Mouse (Mus musculus): ENCODE data around the gene Vsir. TPM values are rescaled to one million over a fixed set of nuclear protein-coding genes. Genes with fewer than 3 reads are reported as not detected.

Vsir gene
- polyA plus RNA-seq, 1 experiment from 2014 or later = 7.2 TPM

- H3K9ac ChIP-seq = no peak overlapping the region
Measured at GRCm38 (mm10) chr10:60373543-60373936, 26.9 kb downstream of the Vsir start.

GRCm38 (mm10) chr10:60373937-60374578 is 27.4 kb downstream of the Vsir start:
- no peaks in the 10 kb centered on the region for H3K27me3 ChIP-seq (replicated peaks)
- no peak overlapping the region for H3K4me3 ChIP-seq (replicated peaks)
- 0 out of 2 replicates have a peak, but pooled peaks have one; percentile 56 for ATAC-seq
- no peak overlapping the region for H3K9ac ChIP-seq
- no peak overlapping the region for H3K27ac ChIP-seq
- no peaks in the 10 kb centered on the region for H3K36me3 ChIP-seq
- H3K4me1 ChIP-seq (replicated peaks) = peaks cover 4% of the 10 kb centered on the region; the same call in 1 of the 2 replicates
- no peak overlapping the region for H3K4me2 ChIP-seq (replicated peaks)
- H3K9me3 ChIP-seq = no peaks in the 10 kb centered on the region
- 51% methylated on average over 8 of the region's 8 CpGs for WGBS

More at GRCm38 (mm10) chr10:60373543-60373936, 26.9 kb downstream of the Vsir start:
- H3K27me3 ChIP-seq (replicated peaks) = no peaks in the 10 kb centered on the region
- no peak overlapping the region for H3K4me2 ChIP-seq (replicated peaks)
- no peaks in the 10 kb centered on the region for H3K9me3 ChIP-seq
- ATAC-seq = no peak
- H3K27ac ChIP-seq = no peak overlapping the region
- H3K4me3 ChIP-seq (replicated peaks) = no peak overlapping the region
- H3K36me3 ChIP-seq = no peaks in the 10 kb centered on the region
- peaks cover 4% of the 10 kb centered on the region; the same call in 1 of the 2 replicates for H3K4me1 ChIP-seq (replicated peaks)
- WGBS = 42% methylated on average over 6 of the region's 6 CpGs

- 89% methylated on average over 16 of the region's 16 CpGs for WGBS
- no peak for ATAC-seq
- no peak overlapping the region for H3K27ac ChIP-seq
Measured at GRCm38 (mm10) chr10:60376704-60377103, 30.1 kb downstream of the Vsir start.

GRCm38 (mm10) chr10:60379419-60379957 is 32.8 kb downstream of the Vsir start:
- Histone ChIP-seq H3K36me3 (no peaks in the 10 kb centered on the region), H3K9me3 (no peaks in the 10 kb centered on the region), H3K4me1 (replicated peaks) (peaks cover 7% of the 10 kb centered on the region; the same call in 1 of the 2 replicates), H3K9ac (no peak overlapping the region), H3K4me2 (replicated peaks) (no peak overlapping the region), H3K27ac (no peak overlapping the region), H3K27me3 (replicated peaks) (no peaks in the 10 kb centered on the region), H3K4me3 (replicated peaks) (no peak overlapping the region)
- 67% methylated on average over 9 of the region's 9 CpGs for WGBS
- ATAC-seq = no peak

More at GRCm38 (mm10) chr10:60376704-60377103, 30.1 kb downstream of the Vsir start:
- Histone ChIP-seq H3K4me2 (replicated peaks) (no peak overlapping the region), H3K36me3 (no peaks in the 10 kb centered on the region), H3K4me3 (replicated peaks) (no peak overlapping the region), H3K27me3 (replicated peaks) (no peaks in the 10 kb centered on the region), H3K4me1 (replicated peaks) (peaks cover 12% of the 10 kb centered on the region; the same call in 1 of the 2 replicates), H3K9me3 (no peaks in the 10 kb centered on the region), H3K9ac (no peak overlapping the region)

- H3K4me3 ChIP-seq (replicated peaks) = no peak overlapping the region
- no peak overlapping the region for H3K9ac ChIP-seq
- ATAC-seq = no peak
- no peak overlapping the region for H3K4me2 ChIP-seq (replicated peaks)
- no peaks in the 10 kb centered on the region for H3K9me3 ChIP-seq
- peaks cover 7% of the 10 kb centered on the region; the same call in 1 of the 2 replicates for H3K4me1 ChIP-seq (replicated peaks)
- 67% methylated on average over 3 of the region's 3 CpGs for WGBS
- H3K27ac ChIP-seq = no peak overlapping the region
- H3K27me3 ChIP-seq (replicated peaks) = no peaks in the 10 kb centered on the region
- no peaks in the 10 kb centered on the region for H3K36me3 ChIP-seq
Measured at GRCm38 (mm10) chr10:60380229-60380628, 33.6 kb downstream of the Vsir start.

- 69% methylated on average over 10 of the region's 10 CpGs for WGBS
- no peak for ATAC-seq
- Histone ChIP-seq H3K27me3 (replicated peaks) (no peaks in the 10 kb centered on the region), H3K9me3 (no peaks in the 10 kb centered on the region), H3K4me3 (replicated peaks) (no peak overlapping the region), H3K27ac (no peak overlapping the region), H3K4me2 (replicated peaks) (no peak overlapping the region), H3K9ac (no peak overlapping the region), H3K4me1 (replicated peaks) (peaks cover 7% of the 10 kb centered on the region; the same call in 1 of the 2 replicates), H3K36me3 (no peaks in the 10 kb centered on the region)
Measured at GRCm38 (mm10) chr10:60381142-60381925, 34.7 kb downstream of the Vsir start.

GRCm38 (mm10) chr10:60388332-60388731 is 41.7 kb downstream of the Vsir start:
- Histone ChIP-seq H3K4me3 (replicated peaks) (no peak overlapping the region), H3K9me3 (no peaks in the 10 kb centered on the region), H3K27me3 (replicated peaks) (no peaks in the 10 kb centered on the region), H3K4me2 (replicated peaks) (no peak overlapping the region), H3K9ac (no peak overlapping the region), H3K36me3 (no peaks in the 10 kb centered on the region), H3K4me1 (replicated peaks) (peaks cover 6% of the 10 kb centered on the region; the same call in 1 of the 2 replicates), H3K27ac (0 out of 2 replicates have a peak overlapping the region, but pooled peaks have one; percentile 15)
- no peak for ATAC-seq
- 88% methylated on average over 2 of the region's 2 CpGs for WGBS

- no peak overlapping the region for H3K27ac ChIP-seq
- H3K9me3 ChIP-seq = no peaks in the 10 kb centered on the region
- peaks cover 6% of the 10 kb centered on the region; the same call in 1 of the 2 replicates for H3K4me1 ChIP-seq (replicated peaks)
- 21% methylated on average over 9 of the region's 9 CpGs for WGBS
- H3K36me3 ChIP-seq = no peaks in the 10 kb centered on the region
- no peak for ATAC-seq
- no peak overlapping the region for H3K9ac ChIP-seq
- no peaks in the 10 kb centered on the region for H3K27me3 ChIP-seq (replicated peaks)
- no peak overlapping the region for H3K4me2 ChIP-seq (replicated peaks)
- no peak overlapping the region for H3K4me3 ChIP-seq (replicated peaks)
Measured at GRCm38 (mm10) chr10:60389447-60389865, 42.8 kb downstream of the Vsir start.

GRCm38 (mm10) chr10:60390177-60390903 is 43.7 kb downstream of the Vsir start:
- H3K4me1 ChIP-seq (replicated peaks) = peaks cover 6% of the 10 kb centered on the region; the same call in 1 of the 2 replicates
- H3K4me2 ChIP-seq (replicated peaks) = no peak overlapping the region
- H3K9ac ChIP-seq = no peak overlapping the region
- H3K36me3 ChIP-seq = no peaks in the 10 kb centered on the region
- H3K27me3 ChIP-seq (replicated peaks) = no peaks in the 10 kb centered on the region
- no peak for ATAC-seq
- WGBS = 59% methylated on average over 6 of the region's 6 CpGs
- H3K27ac ChIP-seq = no peak overlapping the region
- H3K9me3 ChIP-seq = no peaks in the 10 kb centered on the region
- H3K4me3 ChIP-seq (replicated peaks) = no peak overlapping the region

- H3K36me3 ChIP-seq = no peaks in the 10 kb centered on the region
- H3K4me2 ChIP-seq (replicated peaks) = no peak overlapping the region
- H3K9ac ChIP-seq = no peak overlapping the region
- H3K27me3 ChIP-seq (replicated peaks) = no peaks in the 10 kb centered on the region
- H3K27ac ChIP-seq = no peak overlapping the region
- ATAC-seq = no peak
- no peaks in the 10 kb centered on the region for H3K9me3 ChIP-seq
- 66% methylated on average over 5 of the region's 5 CpGs for WGBS
- H3K4me3 ChIP-seq (replicated peaks) = no peak overlapping the region
- H3K4me1 ChIP-seq (replicated peaks) = peaks cover 6% of the 10 kb centered on the region; the same call in 1 of the 2 replicates
Measured at GRCm38 (mm10) chr10:60390904-60391420, 44.3 kb downstream of the Vsir start.

- Histone ChIP-seq H3K9ac (no peak overlapping the region), H3K36me3 (no peaks in the 10 kb centered on the region), H3K27ac (no peak overlapping the region), H3K4me1 (replicated peaks) (peaks cover 6% of the 10 kb centered on the region; the same call in 1 of the 2 replicates), H3K27me3 (replicated peaks) (no peaks in the 10 kb centered on the region), H3K4me3 (replicated peaks) (no peak overlapping the region), H3K9me3 (no peaks in the 10 kb centered on the region), H3K4me2 (replicated peaks) (no peak overlapping the region)
- no peak for ATAC-seq
- 93% methylated on average over 9 of the region's 9 CpGs for WGBS
Measured at GRCm38 (mm10) chr10:60391661-60392060, 45.0 kb downstream of the Vsir start.
